Mouse (Mus musculus) heart, embryonic 15.5 days (tissue): ENCODE results near the gene Tmppe. TPM values are rescaled to one million over a fixed set of nuclear protein-coding genes. Genes with fewer than 3 reads are reported as not detected.
"Not testable (repeated sequence)": the region's sequence is repeated elsewhere in the genome, so short reads cannot be mapped to it uniquely, and the experiment has no call there.

ENCODE experiments used
- ATAC-seq: fragments of 200-750 bp; cut with Nextera tagmentation; replicated peaks from 2 replicates; pipeline ENCODE4 v1.8.0; 2017; ENCODE audit warnings: low read depth, moderate TSS enrichment; ENCODE audit not compliant: insufficient number of reproducible peaks, insufficient read depth, low FRiP score
- H3K27ac ChIP-seq: fragments of 300-500 bp; sonication (generic); 2 replicates; pipeline ENCODE4 v1.5.1; 2015; ENCODE audit warnings: mild to moderate bottlenecking, inconsistent platforms
- H3K27me3 ChIP-seq: fragments of 300-500 bp; sonication (generic); 2 replicates; pipeline ENCODE4 v1.6.1; 2015; ENCODE audit warnings: inconsistent platforms
- H3K36me3 ChIP-seq: fragments of 300-500 bp; sonication (generic); 2 replicates; pipeline ENCODE4 v1.6.1; 2015; ENCODE audit warnings: mild to moderate bottlenecking, inconsistent platforms
- H3K4me1 ChIP-seq: fragments of 300-500 bp; sonication (generic); replicated peaks from 2 replicates; pipeline ENCODE4 v1.6.1; 2015; ENCODE audit warnings: inconsistent platforms
- H3K4me2 ChIP-seq: fragments of 300-500 bp; sonication (generic); 2 replicates; pipeline ENCODE4 v1.6.1; 2015; ENCODE audit warnings: inconsistent platforms, mild to moderate bottlenecking, moderate library complexity
- H3K4me3 ChIP-seq: fragments of 300-500 bp; sonication (generic); 2 replicates; pipeline ENCODE4 v1.5.1; 2015; ENCODE audit warnings: mild to moderate bottlenecking, inconsistent platforms
- H3K9ac ChIP-seq: fragments of 300-500 bp; sonication (generic); 2 replicates; pipeline ENCODE4 v1.6.1; 2015; ENCODE audit warnings: mild to moderate bottlenecking, inconsistent platforms
- H3K9me3 ChIP-seq: fragments of 300-500 bp; sonication (generic); replicated peaks from 2 replicates; pipeline ENCODE4 v1.6.1; 2016; ENCODE audit warnings: inconsistent platforms
- WGBS: fragments of 180-500 bp; shearing (Covaris S2); methylation state at CpG from one replicate; pipeline ENCODE4 v1.1.7; 2015; ENCODE audit warnings: mixed read lengths; 5-methylcytosine and 5-hydroxymethylcytosine counted together
- polyA plus RNA-seq: library from polyadenylated mRNA; unstranded; fragments of >200 nt; fragmentation: Nextera tagmentation; extraction: Ambion mirVana; gene quantifications from 2 replicates; pipeline ENCODE4 v1.2.1, GENCODE M21; 2015

The Tmppe gene
- polyA plus RNA-seq, 1 experiment from 2014 or later = 6.7 TPM

GRCm38 (mm10) chr9:114384691-114385090, 16.2 kb upstream of the Tmppe start:
- Histone ChIP-seq H3K4me1 (peaks cover 31% of the 10 kb centered on the region), H3K9ac (no peak overlapping the region), H3K9me3 (no peaks in the 10 kb centered on the region), H3K27ac (no peak overlapping the region), H3K36me3 (peaks cover 27% of the 10 kb centered on the region), H3K27me3 (no peaks in the 10 kb centered on the region), H3K4me2 (no peak overlapping the region), H3K4me3 (no peak overlapping the region)
- ATAC-seq = no peak
- WGBS = 90% methylated on average over 24 of the region's 24 CpGs

GRCm38 (mm10) chr9:114385160-114385559, 15.7 kb upstream of the Tmppe start:
- Histone ChIP-seq H3K9ac (no peak overlapping the region), H3K4me1 (peaks cover 32% of the 10 kb centered on the region), H3K4me3 (no peak overlapping the region), H3K36me3 (peaks cover 22% of the 10 kb centered on the region), H3K9me3 (no peaks in the 10 kb centered on the region), H3K27ac (no peak overlapping the region), H3K27me3 (no peaks in the 10 kb centered on the region), H3K4me2 (no peak overlapping the region)
- ATAC-seq = no peak
- WGBS = 96% methylated on average over 10 of the region's 10 CpGs

- Histone ChIP-seq H3K9ac (no peak overlapping the region), H3K27ac (no peak overlapping the region), H3K4me2 (no peak overlapping the region), H3K4me1 (peaks cover 36% of the 10 kb centered on the region), H3K4me3 (no peak overlapping the region), H3K36me3 (peaks cover 20% of the 10 kb centered on the region), H3K9me3 (no peaks in the 10 kb centered on the region), H3K27me3 (no peaks in the 10 kb centered on the region)
- ATAC-seq = no peak
- WGBS = 49% methylated on average over 6 of the region's 6 CpGs
Measured at GRCm38 (mm10) chr9:114387086-114387485, 13.8 kb upstream of the Tmppe start.

GRCm38 (mm10) chr9:114388288-114388687, 12.6 kb upstream of the Tmppe start:
- Histone ChIP-seq H3K4me2 (peak overlapping the region; percentile 92), H3K36me3 (peaks cover 19% of the 10 kb centered on the region), H3K27me3 (no peaks in the 10 kb centered on the region), H3K9me3 (no peaks in the 10 kb centered on the region), H3K9ac (0 out of 2 replicates have a peak overlapping the region, but pooled peaks have one; percentile 17), H3K4me3 (no peak overlapping the region), H3K4me1 (peaks cover 36% of the 10 kb centered on the region), H3K27ac (peak overlapping the region; percentile 95)
- ATAC-seq = no peak
- 61% methylated on average over 8 of the region's 8 CpGs for WGBS

GRCm38 (mm10) chr9:114388701-114389370, 12.1 kb upstream of the Tmppe start:
- Histone ChIP-seq H3K36me3 (peaks cover 17% of the 10 kb centered on the region), H3K4me1 (peaks cover 36% of the 10 kb centered on the region), H3K9me3 (no peaks in the 10 kb centered on the region), H3K4me3 (peak overlapping the region; percentile 64), H3K9ac (no peak overlapping the region), H3K4me2 (peak overlapping the region; percentile 92), H3K27ac (peak overlapping the region; percentile 95), H3K27me3 (no peaks in the 10 kb centered on the region)
- ATAC-seq = 0 out of 2 replicates have a peak, but pooled peaks have one; percentile 20
- 40% methylated on average over 3 of the region's 3 CpGs for WGBS

- Histone ChIP-seq H3K4me2 (peak overlapping the region; percentile 92), H3K27me3 (no peaks in the 10 kb centered on the region), H3K4me1 (peaks cover 36% of the 10 kb centered on the region), H3K9ac (peak overlapping the region; percentile 78; the same call in 1 of the 2 replicates), H3K4me3 (peak overlapping the region; percentile 64), H3K27ac (peak overlapping the region; percentile 95), H3K36me3 (peaks cover 11% of the 10 kb centered on the region), H3K9me3 (no peaks in the 10 kb centered on the region)
- peak; percentile 12 for ATAC-seq
- 76% methylated on average over 8 of the region's 8 CpGs for WGBS
Measured at GRCm38 (mm10) chr9:114389371-114389904, 11.5 kb upstream of the Tmppe start.

GRCm38 (mm10) chr9:114389905-114390748, 10.8 kb upstream of the Tmppe start, which contains the start of gene Crtap:
TSS of gene Crtap (minus strand) at chr9:114390675.
- Histone ChIP-seq H3K27me3 (no peaks in the 10 kb centered on the region), H3K4me1 (peaks cover 36% of the 10 kb centered on the region), H3K4me3 (peak within 1 kb of the TSS; percentile 64), H3K9ac (peak within 1 kb of the TSS; percentile 78), H3K4me2 (peak within 1 kb of the TSS; percentile 92), H3K9me3 (no peaks in the 10 kb centered on the region), H3K36me3 (peaks cover 4% of the 10 kb centered on the region; the same call in 1 of the 2 replicates), H3K27ac (peak within 1 kb of the TSS; percentile 95)
- WGBS = under 1% methylated on average over 89 of the region's 96 CpGs
- peak; percentile 79 for ATAC-seq

GRCm38 (mm10) chr9:114390749-114391075, 10.2 kb upstream of the Tmppe start:
- no peaks in the 10 kb centered on the region for H3K27me3 ChIP-seq
- H3K4me2 ChIP-seq = peak overlapping the region; percentile 92
- WGBS = 3% methylated on average over 10 of the region's 10 CpGs
- ATAC-seq = no peak
- no peaks in the 10 kb centered on the region; the same call in 1 of the 2 replicates for H3K36me3 ChIP-seq
- H3K27ac ChIP-seq = peak overlapping the region; percentile 95
- H3K9me3 ChIP-seq = no peaks in the 10 kb centered on the region
- H3K4me3 ChIP-seq = peak overlapping the region; percentile 64
- H3K9ac ChIP-seq = peak overlapping the region; percentile 78
- H3K4me1 ChIP-seq = peaks cover 36% of the 10 kb centered on the region

- not testable (repeated sequence) for H3K4me3 ChIP-seq, H3K4me2 ChIP-seq, H3K9ac ChIP-seq, H3K27me3 ChIP-seq, ATAC-seq, H3K36me3 ChIP-seq, H3K9me3 ChIP-seq, H3K27ac ChIP-seq, H3K4me1 ChIP-seq
- WGBS = 69% methylated on average over 6 of the region's 6 CpGs
Measured at GRCm38 (mm10) chr9:114394136-114394535, 6.8 kb upstream of the Tmppe start.

- H3K36me3 ChIP-seq = no peaks in the 10 kb centered on the region
- no peak overlapping the region for H3K4me2 ChIP-seq
- no peak overlapping the region for H3K4me3 ChIP-seq
- no peak for ATAC-seq
- H3K9me3 ChIP-seq = no peaks in the 10 kb centered on the region
- 52% methylated on average over 8 of the region's 8 CpGs for WGBS
- no peak overlapping the region for H3K9ac ChIP-seq
- H3K27ac ChIP-seq = no peak overlapping the region
- peaks cover 6% of the 10 kb centered on the region for H3K4me1 ChIP-seq
- no peaks in the 10 kb centered on the region for H3K27me3 ChIP-seq
Measured at GRCm38 (mm10) chr9:114394677-114395076, 6.2 kb upstream of the Tmppe start.

GRCm38 (mm10) chr9:114395258-114395657, 5.6 kb upstream of the Tmppe start:
- ATAC-seq = no peak
- Histone ChIP-seq H3K27me3 (no peaks in the 10 kb centered on the region), H3K9me3 (no peaks in the 10 kb centered on the region), H3K27ac (no peak overlapping the region), H3K4me1 (peaks cover 4% of the 10 kb centered on the region), H3K4me3 (no peak overlapping the region), H3K9ac (no peak overlapping the region), H3K36me3 (no peaks in the 10 kb centered on the region), H3K4me2 (no peak overlapping the region)
- 85% methylated on average over 4 of the region's 4 CpGs for WGBS
